Mouse (Mus musculus) heart, embryonic 16.5 days (tissue): Measurements from ENCODE around the gene 1500009C09Rik. TPM values are rescaled to one million over a fixed set of nuclear protein-coding genes. Genes with fewer than 3 reads are reported as not detected.
A peak's percentile ranks its signal among the peaks of the same experiment; 100 is the strongest.

Source experiments
- ATAC-seq: fragments of 200-750 bp; cut with Nextera tagmentation; replicated peaks from 2 replicates; pipeline ENCODE4 v1.8.0; 2017; ENCODE audit warnings: moderate number of reproducible peaks; ENCODE audit not compliant: insufficient read depth, low FRiP score; ENCODE audit errors: extremely low read depth
- H3K27ac ChIP-seq: fragments of 300-500 bp; sonication (generic); 2 replicates; pipeline ENCODE4 v1.5.1; 2014; ENCODE audit warnings: mild to moderate bottlenecking, low read length, control low read depth, moderate library complexity
- H3K27me3 ChIP-seq: fragments of 300-500 bp; sonication (generic); 2 replicates; pipeline ENCODE4 v1.6.1; 2014; ENCODE audit warnings: low read length, mixed read lengths; ENCODE audit not compliant: control insufficient read depth, insufficient read depth
- H3K36me3 ChIP-seq: fragments of 300-500 bp; sonication (generic); 2 replicates; pipeline ENCODE4 v1.6.1; 2014; ENCODE audit not compliant: control insufficient read depth, insufficient read depth
- H3K4me1 ChIP-seq: fragments of 300-500 bp; sonication (generic); 2 replicates; pipeline ENCODE4 v1.6.1; 2014; ENCODE audit warnings: low read length, mixed read lengths; ENCODE audit not compliant: control insufficient read depth, insufficient read depth
- H3K4me2 ChIP-seq: fragments of 300-500 bp; sonication (generic); 2 replicates; pipeline ENCODE4 v1.6.1; 2014; ENCODE audit warnings: low read depth, mild to moderate bottlenecking, control low read depth, low read length
- H3K4me3 ChIP-seq: fragments of 300-500 bp; sonication (generic); 2 replicates; pipeline ENCODE4 v1.5.1; 2014; ENCODE audit warnings: mild to moderate bottlenecking, control low read depth, low read length
- H3K9ac ChIP-seq: fragments of 300-500 bp; sonication (generic); 2 replicates; pipeline ENCODE4 v1.6.1; 2014; ENCODE audit warnings: low read length, control low read depth
- H3K9me3 ChIP-seq: fragments of 300-500 bp; sonication (generic); replicated peaks from 2 replicates; pipeline ENCODE4 v1.6.1; 2016; ENCODE audit warnings: low read length; ENCODE audit not compliant: control insufficient read depth
- WGBS: fragments of 180-500 bp; shearing (Covaris S2); extraction: QIAGEN DNeasy Blood & Tissue Kit; methylation state at CpG from one replicate; pipeline ENCODE4 v1.1.7; 2014; 5-methylcytosine and 5-hydroxymethylcytosine counted together
- polyA plus RNA-seq: library from polyadenylated mRNA; unstranded; fragments of >200 nt; fragmentation: Nextera tagmentation; extraction: Ambion mirVana; gene quantifications from 2 replicates; pipeline ENCODE4 v1.2.1, GENCODE M21; 2015

1500009C09Rik gene
- polyA plus RNA-seq, 1 experiment from 2014 or later, result not detected

- peaks cover 55% of the 10 kb centered on the region for H3K27me3 ChIP-seq
- ATAC-seq, result no peak
- no peak overlapping the region for H3K27ac ChIP-seq
- H3K4me1 ChIP-seq, result peaks cover 10% of the 10 kb centered on the region
- H3K4me2 ChIP-seq, result no peak overlapping the region
- WGBS, result 22% methylated on average over 7 of the region's 7 CpGs
- no peak overlapping the region for H3K4me3 ChIP-seq
- no peaks in the 10 kb centered on the region for H3K36me3 ChIP-seq
- H3K9ac ChIP-seq, result no peak overlapping the region
- no peaks in the 10 kb centered on the region for H3K9me3 ChIP-seq
These were observed 35.2 kb upstream of the 1500009C09Rik start for GRCm38 (mm10) chr15:82217039-82217438.

GRCm38 (mm10) chr15:82217980-82218379 is 34.2 kb upstream of the 1500009C09Rik start:
- H3K36me3 ChIP-seq, result no peaks in the 10 kb centered on the region
- no peak overlapping the region for H3K9ac ChIP-seq
- H3K4me1 ChIP-seq, result peaks cover 10% of the 10 kb centered on the region
- H3K27me3 ChIP-seq, result peaks cover 54% of the 10 kb centered on the region
- no peak for ATAC-seq
- no peak overlapping the region for H3K4me2 ChIP-seq
- H3K27ac ChIP-seq, result no peak overlapping the region
- H3K9me3 ChIP-seq, result no peaks in the 10 kb centered on the region
- WGBS, result 47% methylated on average over 9 of the region's 9 CpGs
- no peak overlapping the region for H3K4me3 ChIP-seq

- 69% methylated on average over 26 of the region's 26 CpGs for WGBS
- H3K4me1 ChIP-seq, result peaks cover 14% of the 10 kb centered on the region
- H3K27me3 ChIP-seq, result peaks cover 56% of the 10 kb centered on the region
- ATAC-seq, result no peak
- H3K4me3 ChIP-seq, result no peak overlapping the region
- no peak overlapping the region for H3K27ac ChIP-seq
- no peak overlapping the region for H3K9ac ChIP-seq
- H3K36me3 ChIP-seq, result no peaks in the 10 kb centered on the region
- H3K4me2 ChIP-seq, result no peak overlapping the region
- H3K9me3 ChIP-seq, result no peaks in the 10 kb centered on the region
These were observed 33.2 kb upstream of the 1500009C09Rik start for GRCm38 (mm10) chr15:82218778-82219666.

GRCm38 (mm10) chr15:82220003-82220675 is 32.1 kb upstream of the 1500009C09Rik start:
- H3K27me3 ChIP-seq, result peaks cover 56% of the 10 kb centered on the region
- no peak for ATAC-seq
- WGBS, result 69% methylated on average over 11 of the region's 12 CpGs

GRCm38 (mm10) chr15:82221104-82221860 is 30.9 kb upstream of the 1500009C09Rik start:
- Histone ChIP-seq H3K27me3 (peaks cover 56% of the 10 kb centered on the region), H3K36me3 (no peaks in the 10 kb centered on the region), H3K4me3 (no peak overlapping the region), H3K4me1 (peaks cover 13% of the 10 kb centered on the region), H3K9ac (no peak overlapping the region), H3K27ac (no peak overlapping the region), H3K9me3 (no peaks in the 10 kb centered on the region), H3K4me2 (no peak overlapping the region)
- ATAC-seq, result no peak
- WGBS, result 71% methylated on average over 14 of the region's 14 CpGs

More at GRCm38 (mm10) chr15:82220003-82220675, 32.1 kb upstream of the 1500009C09Rik start:
- Histone ChIP-seq H3K27ac (no peak overlapping the region), H3K4me3 (no peak overlapping the region), H3K9me3 (no peaks in the 10 kb centered on the region), H3K36me3 (no peaks in the 10 kb centered on the region), H3K4me1 (peaks cover 19% of the 10 kb centered on the region), H3K9ac (no peak overlapping the region), H3K4me2 (no peak overlapping the region)

- Histone ChIP-seq H3K9ac (no peak overlapping the region), H3K36me3 (no peaks in the 10 kb centered on the region), H3K4me3 (no peak overlapping the region), H3K27me3 (peaks cover 44% of the 10 kb centered on the region), H3K9me3 (no peaks in the 10 kb centered on the region), H3K4me2 (no peak overlapping the region), H3K27ac (no peak overlapping the region), H3K4me1 (peaks cover 9% of the 10 kb centered on the region)
- ATAC-seq, result no peak
- WGBS, result 19% methylated on average over 7 of the region's 7 CpGs
These were observed 28.9 kb upstream of the 1500009C09Rik start for GRCm38 (mm10) chr15:82223251-82223650.

- Histone ChIP-seq H3K27me3 (peaks cover 44% of the 10 kb centered on the region), H3K4me3 (peak within 1 kb of the TSS; percentile 48), H3K27ac (no peak within 1 kb of the TSS), H3K4me2 (peak within 1 kb of the TSS; percentile 72), H3K4me1 (peaks cover 9% of the 10 kb centered on the region), H3K36me3 (no peaks in the 10 kb centered on the region), H3K9ac (peak within 1 kb of the TSS; percentile 43; the same call in 1 of the 2 replicates), H3K9me3 (no peaks in the 10 kb centered on the region)
- 1% methylated on average over 42 of the region's 44 CpGs for WGBS
- no peak; the same call in 1 of the 2 replicates for ATAC-seq
These were observed 28.3 kb upstream of the 1500009C09Rik start, which contains the start of gene Tnfrsf13c for GRCm38 (mm10) chr15:82223657-82224601. Gene Tnfrsf13c (minus strand): TSS chr15:82224369.

- no peaks in the 10 kb centered on the region for H3K36me3 ChIP-seq
- H3K4me3 ChIP-seq, result peak overlapping the region; percentile 48
- 39% methylated on average over 7 of the region's 7 CpGs for WGBS
- H3K27me3 ChIP-seq, result peaks cover 44% of the 10 kb centered on the region
- H3K4me1 ChIP-seq, result peaks cover 9% of the 10 kb centered on the region
- no peak for ATAC-seq
- no peak overlapping the region for H3K9ac ChIP-seq
- peak overlapping the region; percentile 72 for H3K4me2 ChIP-seq
- no peaks in the 10 kb centered on the region for H3K9me3 ChIP-seq
- H3K27ac ChIP-seq, result no peak overlapping the region
These were observed 27.5 kb upstream of the 1500009C09Rik start for GRCm38 (mm10) chr15:82224602-82225215.
